Mouse (Mus musculus): Measurements from ENCODE around the gene Utp3.

Gene Utp3

GRCm38 (mm10) chr5:88569541-88569940 is 15.3 kb downstream of the Utp3 start:
- DNase-seq (ENCODE audit: low read depth, low spot score), result no peak

- no peak for DNase-seq (ENCODE audit: low read depth, low spot score)
Measured at GRCm38 (mm10) chr5:88574829-88575228, 20.6 kb downstream of the Utp3 start.

GRCm38 (mm10) chr5:88575506-88576338 is 21.5 kb downstream of the Utp3 start:
- no peak for DNase-seq (ENCODE audit: low read depth, low spot score)

- DNase-seq (ENCODE audit: low read depth, low spot score), result no peak
Measured at GRCm38 (mm10) chr5:88580681-88581080, 26.4 kb downstream of the Utp3 start.

- no peak for DNase-seq (ENCODE audit: low read depth, low spot score)
Measured at GRCm38 (mm10) chr5:88581343-88581742, 27.1 kb downstream of the Utp3 start.

GRCm38 (mm10) chr5:88583271-88584031 is 29.2 kb downstream of the Utp3 start:
- peak; percentile 99 for DNase-seq (ENCODE audit: low read depth, low spot score)

- DNase-seq (ENCODE audit: low read depth, low spot score), result no peak
Measured at GRCm38 (mm10) chr5:88584061-88584460, 29.8 kb downstream of the Utp3 start.

GRCm38 (mm10) chr5:88586407-88587174 is 32.3 kb downstream of the Utp3 start:
- no peak for DNase-seq (ENCODE audit: low read depth, low spot score)

GRCm38 (mm10) chr5:88587211-88587934 is 33.1 kb downstream of the Utp3 start:
- no peak for DNase-seq (ENCODE audit: low read depth, low spot score)

GRCm38 (mm10) chr5:88588481-88588880 is 34.2 kb downstream of the Utp3 start:
- DNase-seq (ENCODE audit: low read depth, low spot score), result no peak

- DNase-seq (ENCODE audit: low read depth, low spot score), result no peak
Measured at GRCm38 (mm10) chr5:88593421-88594172, 39.3 kb downstream of the Utp3 start.

GRCm38 (mm10) chr5:88594173-88594569 is 39.9 kb downstream of the Utp3 start:
- no peak for DNase-seq (ENCODE audit: low read depth, low spot score)

GRCm38 (mm10) chr5:88595537-88596455 is 41.5 kb downstream of the Utp3 start:
- DNase-seq (ENCODE audit: low read depth, low spot score), result no peak

GRCm38 (mm10) chr5:88598961-88599360 is 44.7 kb downstream of the Utp3 start:
- no peak for DNase-seq (ENCODE audit: low read depth, low spot score)

- DNase-seq (ENCODE audit: low read depth, low spot score), result no peak
Measured at GRCm38 (mm10) chr5:88602030-88602429, 47.8 kb downstream of the Utp3 start.

- no peak for DNase-seq (ENCODE audit: low read depth, low spot score)
Measured at GRCm38 (mm10) chr5:88602713-88603112, 48.5 kb downstream of the Utp3 start.

- no peak for DNase-seq (ENCODE audit: low read depth, low spot score)
Measured at GRCm38 (mm10) chr5:88604046-88604445, 49.8 kb downstream of the Utp3 start.

GRCm38 (mm10) chr5:88604641-88605358 is 50.5 kb downstream of the Utp3 start:
- no peak for DNase-seq (ENCODE audit: low read depth, low spot score)

Measured in telencephalon, adult 2 months (tissue).